Mouse (Mus musculus) frontal cortex, postnatal 25 days (tissue): ENCODE data around the gene Cma2.
"Not testable (repeated sequence)": the region's sequence is repeated elsewhere in the genome, so short reads cannot be mapped to it uniquely, and the experiment has no call there.

Experiments
- DNase-seq, 2 experiments: peaks; one replicate each; pipeline ENCODE4 v3.0.0; 2022; ENCODE audit warnings: low spot score in 2 of 2

The Cma2 gene

GRCm38 (mm10) chr14:55950346-55951030, at the start of gene Cma2:
TSS of gene Cma2 (plus strand) at chr14:55950980.
- DNase-seq, result no peak

DNA sequence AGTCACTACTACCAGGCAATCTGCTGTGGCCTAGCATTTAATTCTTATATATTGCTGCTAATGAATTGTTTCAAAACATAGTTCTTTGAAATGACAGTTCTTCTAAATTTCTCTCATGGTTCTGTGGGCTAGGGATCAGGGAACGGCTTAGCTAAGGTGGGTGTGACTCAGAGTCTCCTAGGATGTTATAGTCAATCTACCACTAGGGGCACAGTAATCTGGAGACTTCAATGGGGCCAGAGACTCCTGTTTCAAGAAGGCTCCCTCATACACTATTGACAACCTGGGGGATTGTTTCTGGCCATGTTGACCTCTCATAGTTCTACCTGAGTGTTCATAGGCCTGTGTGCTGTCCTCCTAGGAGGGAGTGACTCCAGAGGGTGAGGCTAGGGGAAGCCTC, 45.3 kb upstream of the Cma2 start:
- DNase-seq, result no peak

DNA sequence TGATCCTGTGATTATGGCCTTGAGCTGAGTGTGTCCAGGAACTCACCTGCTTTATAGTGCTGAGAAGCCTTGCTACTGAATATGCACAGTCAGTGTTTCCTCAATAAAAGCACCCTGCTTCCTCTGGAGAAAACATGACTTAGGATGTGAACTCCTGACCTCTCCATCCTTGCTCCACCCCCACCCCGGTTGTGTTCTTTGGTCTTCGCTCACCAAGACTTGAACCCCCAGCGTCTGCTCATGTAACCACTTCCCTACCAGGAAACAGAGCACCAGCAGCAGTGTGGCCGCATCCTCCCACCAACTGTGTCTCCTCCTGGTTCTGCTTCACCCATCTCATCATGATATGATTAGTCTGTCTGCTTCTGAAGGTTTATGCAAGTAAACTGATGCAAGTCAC, 37.4 kb upstream of the Cma2 start:
- DNase-seq, result no peak

- peak; percentile 32 to 51 for DNase-seq
These were observed 32.3 kb upstream of the Cma2 start for GRCm38 (mm10) chr14:55918240-55919082.

DNA sequence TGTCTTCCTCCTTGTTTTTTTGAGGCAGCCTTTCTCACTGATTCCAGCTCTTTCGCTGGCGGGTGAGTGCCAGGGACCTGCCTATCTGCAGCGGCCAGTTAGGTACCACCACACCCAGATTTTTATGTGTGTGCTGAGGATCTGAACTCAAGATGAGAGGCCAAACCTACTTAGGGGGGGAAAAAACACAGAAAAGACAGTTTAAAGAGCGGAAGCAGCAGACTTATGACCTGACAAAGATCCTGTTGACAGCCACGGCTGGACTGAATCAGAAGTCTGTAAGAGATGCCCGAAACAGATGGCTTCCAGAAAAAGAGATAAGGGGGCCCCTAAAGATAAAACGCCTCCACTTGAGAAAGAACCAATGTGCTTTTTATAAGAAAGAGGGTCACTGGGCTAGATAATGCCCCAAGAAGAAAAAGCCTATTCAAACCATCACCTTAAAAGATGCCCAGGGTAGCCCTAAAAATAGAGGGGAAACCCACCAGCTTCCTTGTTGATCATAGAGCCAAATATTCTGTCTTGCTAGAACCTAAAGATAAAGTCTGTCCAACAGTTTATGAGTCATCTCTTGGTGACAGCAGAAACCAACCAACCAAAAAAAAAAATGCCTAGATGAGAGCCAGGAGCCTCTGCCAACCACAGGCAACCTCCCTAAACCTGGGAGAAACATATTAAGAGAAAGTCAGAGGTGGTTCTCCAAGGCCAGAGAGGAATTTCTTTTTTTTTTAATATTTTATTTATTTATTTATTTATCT, 28.1 kb upstream of the Cma2 start:
- DNase-seq, result no peak

GRCm38 (mm10) chr14:55926847-55927246, 23.9 kb upstream of the Cma2 start:
- DNase-seq, result no peak

DNA sequence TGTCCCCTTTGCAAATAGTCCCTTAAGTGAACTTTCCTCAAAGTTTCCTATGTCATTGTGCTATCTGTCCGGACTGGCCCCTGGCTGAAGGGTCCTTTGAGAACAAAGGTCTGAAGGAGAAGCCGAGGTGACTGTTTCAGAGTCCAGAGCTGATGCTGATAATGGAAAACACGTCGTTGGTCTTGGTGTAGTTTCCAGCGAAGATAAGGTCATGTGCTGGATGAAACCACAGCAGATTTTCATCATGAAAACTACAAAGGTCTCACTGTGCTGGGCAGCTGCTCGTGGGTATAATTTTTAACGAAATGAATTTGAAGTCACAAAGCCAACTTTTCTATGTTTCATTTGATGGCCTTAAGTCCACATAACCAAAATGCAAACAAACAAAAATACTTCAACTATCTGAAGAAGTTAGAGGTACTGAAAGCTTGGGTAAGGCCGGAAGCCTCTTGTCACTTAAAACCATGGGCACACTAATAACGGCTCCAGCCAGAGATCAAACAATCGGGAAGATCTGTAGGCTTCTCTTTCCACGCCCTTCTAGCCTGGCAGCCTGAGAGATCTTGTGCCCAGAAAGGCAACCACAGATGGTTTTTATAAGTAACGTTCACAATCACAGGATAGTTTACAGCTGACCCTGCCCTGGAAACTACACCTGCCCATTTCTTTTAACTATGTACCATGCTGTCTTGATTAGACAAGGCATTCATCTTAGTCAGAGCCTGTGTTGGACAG, 21.4 kb upstream of the Cma2 start:
- DNase-seq, result no peak

DNA sequence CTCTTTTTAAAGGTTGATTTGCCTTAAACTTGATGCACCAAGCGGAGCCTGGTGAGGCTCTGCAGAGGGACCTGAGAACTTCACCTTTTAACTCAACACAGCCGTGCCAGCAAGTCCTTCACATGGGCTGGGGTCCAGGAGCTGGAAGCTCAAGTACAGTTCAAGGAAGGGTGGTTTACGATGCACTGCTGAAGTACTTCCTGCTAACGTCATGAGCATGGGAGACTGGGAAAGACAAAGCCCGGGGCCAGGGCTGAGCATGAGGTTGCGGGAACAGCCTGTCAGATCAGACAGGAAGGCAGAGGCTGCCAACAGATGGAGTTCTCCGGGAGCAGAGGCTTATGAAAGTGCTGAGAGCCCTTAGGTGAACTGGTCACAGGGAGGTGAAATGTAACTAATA, 17.2 kb upstream of the Cma2 start:
- no peak for DNase-seq

- no peak for DNase-seq
These were observed 10.5 kb upstream of the Cma2 start for GRCm38 (mm10) chr14:55940070-55940800.

GRCm38 (mm10) chr14:55943601-55944000, 7.2 kb upstream of the Cma2 start:
- no peak for DNase-seq

GRCm38 (mm10) chr14:55944575-55944974, 6.2 kb upstream of the Cma2 start, which contains the start of gene Cma1:
TSS of gene Cma1 (minus strand) at chr14:55944675.
- DNase-seq, result no peak

DNA sequence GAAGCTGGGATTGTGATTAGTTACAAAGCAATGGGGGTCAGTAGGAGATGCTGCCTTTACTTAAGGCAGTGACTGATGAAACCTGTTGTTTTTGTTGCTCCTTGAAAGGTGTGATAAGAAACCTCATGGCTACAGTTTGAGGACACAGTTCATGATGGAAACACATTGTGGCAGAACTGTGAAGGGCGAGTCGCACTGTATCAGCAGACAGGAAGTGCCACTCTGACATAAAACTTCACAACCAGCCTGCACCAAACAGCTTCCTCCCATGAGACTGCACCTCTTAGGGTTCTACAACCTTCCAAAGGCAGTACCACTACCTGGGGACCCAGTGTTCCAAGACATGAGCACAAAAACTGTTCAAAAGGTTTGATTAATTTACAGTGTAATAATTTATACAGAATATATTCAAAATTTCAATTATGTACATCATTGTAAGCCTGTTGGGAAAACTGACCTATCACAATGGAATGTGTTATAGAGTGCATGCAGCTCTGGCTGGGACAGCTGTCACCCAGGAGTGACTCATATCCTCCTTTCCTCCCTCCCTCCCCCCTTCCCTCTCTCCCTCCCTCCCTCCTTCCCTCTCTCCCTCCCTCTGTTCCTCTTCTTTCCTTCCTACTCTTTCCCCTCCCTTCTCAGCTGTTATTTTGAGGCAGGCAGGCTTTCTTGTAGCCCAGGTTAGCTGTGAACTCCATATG, 4.4 kb upstream of the Cma2 start:
- DNase-seq, result no peak

- no peak for DNase-seq
These were observed 12.5 kb downstream of the Cma2 start for GRCm38 (mm10) chr14:55963263-55963662.

DNA sequence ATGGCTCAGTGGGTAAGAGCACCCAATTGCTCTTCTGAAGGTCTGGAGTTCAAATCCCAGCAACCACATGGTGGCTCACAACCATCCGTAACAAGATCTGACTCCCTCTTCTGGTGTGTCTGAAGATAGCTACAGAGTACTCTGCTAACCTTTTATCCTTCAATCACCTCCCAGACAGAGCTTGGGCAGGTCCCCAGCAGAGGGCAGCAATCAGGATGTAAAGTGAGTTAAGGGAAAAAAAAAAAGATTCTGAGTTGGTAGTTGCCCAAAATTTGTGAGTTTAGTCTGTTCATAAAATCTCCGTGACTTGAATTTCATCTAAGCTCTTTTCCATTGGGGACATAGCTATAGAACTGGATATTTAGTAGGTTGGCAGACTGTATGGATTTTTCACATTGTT, 13.1 kb downstream of the Cma2 start:
- not testable (repeated sequence) for DNase-seq

- DNase-seq, result not testable (repeated sequence)
These were observed 36.7 kb downstream of the Cma2 start for GRCm38 (mm10) chr14:55987464-55987863.

- no peak for DNase-seq
These were observed 62.4 kb downstream of the Cma2 start for GRCm38 (mm10) chr14:56013147-56013546.

DNA sequence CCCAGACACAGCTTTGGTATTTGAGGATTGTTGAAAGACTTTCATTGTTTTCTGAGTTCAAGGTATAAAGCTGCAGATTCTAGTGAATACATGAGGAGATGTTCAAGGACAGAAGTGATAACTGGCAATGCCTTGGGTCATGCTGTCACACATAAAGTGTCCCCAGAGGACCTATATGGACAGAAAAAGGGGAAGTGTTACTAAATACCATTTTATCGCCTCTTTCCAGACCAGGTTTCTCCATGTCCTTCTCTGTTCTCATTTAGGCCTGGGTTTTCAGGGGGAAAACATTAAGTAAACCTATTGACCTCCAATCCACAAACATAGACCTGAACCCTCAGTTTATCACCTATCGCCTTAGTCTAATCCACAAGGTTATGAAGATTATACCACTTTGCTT, 63.1 kb downstream of the Cma2 start:
- DNase-seq, result no peak

DNA sequence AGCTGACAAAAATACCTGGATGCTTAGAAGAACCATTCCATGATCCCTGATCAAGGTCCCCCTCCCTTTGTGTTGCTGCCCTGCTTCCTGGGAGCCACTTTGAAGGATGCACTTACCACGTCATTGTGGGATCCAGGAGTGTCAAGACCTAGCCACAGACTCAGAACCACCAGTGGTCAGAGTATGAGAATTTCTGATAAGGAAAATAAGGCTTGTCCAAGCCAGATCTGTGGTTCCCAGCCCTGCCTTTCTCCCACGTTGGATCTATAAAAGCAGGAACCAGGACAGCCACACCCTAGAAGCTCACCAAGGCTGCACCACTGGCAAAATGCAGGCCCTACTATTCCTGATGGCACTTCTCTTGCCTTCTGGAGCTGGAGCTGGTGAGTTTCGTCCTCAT, 66.9 kb downstream of the Cma2 start, which contains the start of gene Mcpt1:
Gene Mcpt1 (plus strand): TSS at position 301 of the 400 bp plus-strand sequence.
- DNase-seq, result not testable (repeated sequence)

GRCm38 (mm10) chr14:56019446-56019845, 68.7 kb downstream of the Cma2 start:
- no peak for DNase-seq

DNA sequence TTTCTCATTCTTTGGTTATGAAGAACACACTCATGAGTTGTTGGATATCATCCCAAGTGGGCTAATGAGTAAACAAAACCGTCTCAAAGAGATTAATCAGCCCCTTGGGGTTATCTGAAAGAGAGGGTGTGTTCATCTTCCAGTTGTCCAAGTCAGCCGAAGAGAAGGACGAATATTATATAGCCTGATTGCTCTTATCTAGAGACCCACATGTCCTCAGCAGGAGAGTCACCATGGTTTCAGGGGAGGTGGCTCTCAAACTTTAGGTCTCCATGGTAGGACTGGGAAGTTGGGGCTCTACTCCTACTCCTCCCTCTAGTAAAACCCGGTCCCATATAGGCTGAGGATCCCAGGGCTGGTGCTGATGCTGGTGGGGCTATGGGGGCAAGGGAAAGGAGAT, 70.5 kb downstream of the Cma2 start:
- not testable (repeated sequence) for DNase-seq
